Mouse (Mus musculus) C2C12 (cell line): ENCODE measurements around the gene Hist1h1d. TPM values are rescaled to one million over a fixed set of nuclear protein-coding genes. Genes with fewer than 3 reads are reported as not detected.
"Not testable (repeated sequence)": the region's sequence is repeated elsewhere in the genome, so short reads cannot be mapped to it uniquely, and the experiment has no call there.

ENCODE experiments used
- H3K27me3 ChIP-seq: one replicate; pipeline ENCODE4 v1.6.1; 2011; ENCODE audit not compliant: control insufficient read depth, insufficient read depth, insufficient read length
- H3K36me3 ChIP-seq: one replicate; pipeline ENCODE4 v1.6.1; 2011; ENCODE audit not compliant: control insufficient read depth, insufficient read depth
- H3K4me3 ChIP-seq: one replicate; pipeline ENCODE4 v1.5.1; 2011; ENCODE audit warnings: mild to moderate bottlenecking, control low read depth; ENCODE audit not compliant: poor library complexity, insufficient read depth, severe bottlenecking
- H3K79me2 ChIP-seq: one replicate; pipeline ENCODE4 v1.6.1; 2011; ENCODE audit not compliant: control insufficient read depth, insufficient read depth
- H3K79me3 ChIP-seq: one replicate; pipeline ENCODE4 v1.6.1; 2011; ENCODE audit warnings: low read depth, control low read depth
- H3ac ChIP-seq: one replicate; pipeline ENCODE3; 2011; ENCODE audit warnings: low read depth; ENCODE audit not compliant: control insufficient read depth, insufficient read length
- CEBPB ChIP-seq: IDR thresholded peaks from one replicate; pipeline ENCODE4 v1.6.1; 2011; ENCODE audit warnings: low read depth, mild to moderate bottlenecking, control low read depth, moderate library complexity
- CTCF ChIP-seq: IDR thresholded peaks from one replicate; pipeline ENCODE4 v1.5.1; 2011; ENCODE audit not compliant: control insufficient read depth, insufficient read depth, insufficient read length
- FOSL1 ChIP-seq: IDR thresholded peaks from one replicate; pipeline ENCODE4 v1.8.0; 2011; ENCODE audit warnings: mild to moderate bottlenecking, low read length; ENCODE audit not compliant: poor library complexity, insufficient read depth, severe bottlenecking
- MAX ChIP-seq: IDR thresholded peaks from one replicate; pipeline ENCODE4 v1.6.1; 2011; ENCODE audit warnings: mild to moderate bottlenecking, control low read depth
- MYOD1 ChIP-seq: IDR thresholded peaks from one replicate; pipeline ENCODE4 v1.6.1; 2011; ENCODE audit warnings: low read depth; ENCODE audit not compliant: control insufficient read depth, insufficient read length
- MYOG ChIP-seq: IDR thresholded peaks from one replicate; pipeline ENCODE4 v1.6.1; 2011; ENCODE audit not compliant: control insufficient read depth, insufficient read length; ENCODE audit errors: extremely low read depth
- USF1 ChIP-seq: IDR thresholded peaks from one replicate; pipeline ENCODE4 v1.6.1; 2011; ENCODE audit warnings: low read depth, mild to moderate bottlenecking, control low read depth, moderate library complexity
- polyA plus RNA-seq: library from polyadenylated mRNA; unstranded; fragments of >200 nt; fragmentation: generic; extraction: Trizol; gene quantifications from one replicate; pipeline ENCODE4 v1.2.1, GENCODE M21; 2012; ENCODE audit warnings: missing spikeins

Gene Hist1h1d
- polyA plus RNA-seq, 1 experiment = 0.25 TPM

DNA sequence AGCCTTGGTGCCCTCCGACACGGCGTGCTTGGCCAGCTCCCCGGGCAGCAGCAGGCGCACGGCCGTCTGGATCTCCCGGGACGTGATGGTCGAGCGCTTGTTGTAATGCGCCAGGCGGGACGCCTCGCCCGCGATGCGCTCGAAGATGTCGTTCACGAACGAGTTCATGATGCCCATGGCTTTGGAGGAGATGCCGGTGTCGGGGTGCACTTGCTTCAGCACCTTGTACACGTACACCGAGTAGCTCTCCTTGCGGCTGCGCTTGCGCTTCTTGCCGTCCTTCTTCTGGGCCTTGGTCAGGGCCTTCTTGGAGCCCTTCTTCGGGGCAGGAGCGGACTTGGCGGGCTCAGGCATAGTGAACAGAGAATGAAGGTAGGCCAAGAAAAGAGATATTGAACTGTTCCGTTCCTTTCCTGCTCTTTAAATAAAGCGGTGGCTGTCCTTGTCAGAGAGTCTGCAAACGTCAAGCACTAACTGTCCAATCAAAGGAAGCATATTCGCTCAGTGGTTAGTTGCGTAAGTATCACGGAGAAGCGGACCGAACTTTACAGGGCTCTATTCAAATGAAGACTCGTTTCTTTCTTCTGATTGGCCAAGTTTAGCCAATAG lies 10.0 kb upstream of the Hist1h1d start, which contains the start of gene Hist1h2bh:
Gene Hist1h2bh, minus strand, starts transcription at position 394 of the 609 bp plus-strand sequence.
- H3K79me3 ChIP-seq, H3K27me3 ChIP-seq, H3K36me3 ChIP-seq, H3K79me2 ChIP-seq: not testable (repeated sequence)
- Histone ChIP-seq H3ac (peak within 1 kb of the TSS; percentile 65), H3K4me3 (peak within 1 kb of the TSS; percentile 30)
- peak; percentile 97 for TF ChIP-seq CEBPB

DNA sequence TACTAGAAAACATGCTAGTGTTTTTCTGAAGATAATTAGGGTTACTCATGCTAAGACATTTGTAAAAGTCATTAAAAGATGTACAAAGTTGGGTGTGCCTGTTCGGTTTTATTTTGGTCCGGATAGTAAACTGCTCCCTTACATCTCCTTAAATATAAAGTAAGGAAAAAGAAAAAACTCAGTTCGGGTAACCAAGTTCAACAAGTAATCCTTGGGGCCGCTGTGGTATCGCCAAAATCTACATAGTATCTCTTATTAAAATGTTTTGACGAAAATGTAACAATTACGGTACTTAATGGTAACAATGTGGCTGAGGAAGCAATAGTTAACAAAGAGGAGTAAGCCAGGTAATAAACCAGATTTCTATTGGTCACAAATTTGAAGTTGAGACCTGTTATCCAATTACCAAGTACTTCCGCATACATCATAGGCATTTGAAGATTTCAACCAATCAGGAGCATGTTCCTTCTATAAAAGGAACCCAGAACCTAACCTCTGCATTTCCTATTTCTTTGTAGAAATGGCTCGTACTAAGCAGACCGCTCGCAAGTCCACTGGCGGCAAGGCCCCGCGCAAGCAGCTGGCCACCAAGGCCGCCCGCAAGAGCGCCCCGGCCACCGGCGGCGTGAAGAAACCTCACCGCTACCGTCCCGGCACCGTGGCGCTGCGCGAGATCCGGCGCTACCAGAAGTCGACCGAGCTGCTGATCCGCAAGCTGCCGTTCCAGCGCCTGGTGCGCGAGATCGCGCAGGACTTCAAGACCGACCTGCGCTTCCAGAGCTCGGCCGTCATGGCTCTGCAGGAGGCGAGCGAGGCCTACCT lies 8.9 kb upstream of the Hist1h1d start, which contains the start of gene Hist1h3f:
Gene Hist1h3f, plus strand, starts transcription at position 88 of the 822 bp plus-strand sequence.
- Histone ChIP-seq H3K4me3 (peak within 1 kb of the TSS; percentile 30), H3K79me2 (no peaks in the 10 kb centered on the region), H3K79me3 (no peaks in the 10 kb centered on the region), H3K27me3 (no peaks in the 10 kb centered on the region), H3K36me3 (no peaks in the 10 kb centered on the region), H3ac (peak within 1 kb of the TSS; percentile 65)
- TF ChIP-seq CEBPB (no peak), MYOD1 (no peak), USF1 (no peak), MYOG (no peak), CTCF (no peak), MAX (no peak), FOSL1 (no peak)

DNA sequence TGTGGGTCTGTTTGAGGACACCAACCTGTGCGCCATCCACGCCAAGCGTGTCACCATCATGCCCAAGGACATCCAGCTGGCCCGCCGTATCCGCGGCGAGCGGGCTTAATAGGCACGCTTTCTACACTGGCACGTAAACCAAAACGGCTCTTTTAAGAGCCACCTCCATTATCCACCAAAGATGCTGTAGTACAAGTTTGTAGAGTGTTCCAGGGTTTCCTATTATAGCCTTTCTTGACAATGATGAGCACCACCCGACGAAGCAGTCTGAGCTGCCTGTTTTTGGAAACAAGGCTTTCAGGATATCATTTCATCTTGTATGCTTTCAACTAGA lies 8.3 kb upstream of the Hist1h1d start:
- H3K79me2 ChIP-seq, H3ac ChIP-seq, H3K79me3 ChIP-seq, H3K36me3 ChIP-seq, H3K4me3 ChIP-seq, H3K27me3 ChIP-seq: not testable (repeated sequence)

DNA sequence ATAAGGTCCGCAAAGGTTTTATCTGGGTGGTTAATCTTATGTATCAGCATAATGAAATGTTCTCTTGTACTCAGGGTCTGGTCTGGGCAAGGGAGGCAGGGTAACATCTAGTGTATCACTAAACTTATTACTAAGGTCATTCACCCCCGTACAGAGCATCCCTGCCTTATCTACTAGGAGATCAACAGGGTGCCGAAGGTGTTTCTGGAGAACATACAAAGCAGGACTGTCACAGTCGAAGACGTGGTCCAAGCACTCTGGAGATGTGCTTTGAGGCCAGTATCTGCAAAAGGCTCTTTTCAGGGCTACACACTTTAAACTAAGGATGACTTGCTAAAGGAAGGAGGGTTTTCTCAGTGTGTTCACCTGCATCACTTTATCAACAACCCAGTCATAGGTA lies 6.4 kb upstream of the Hist1h1d start:
- Histone ChIP-seq H3K79me2 (no peaks in the 10 kb centered on the region), H3K27me3 (no peaks in the 10 kb centered on the region), H3K79me3 (no peaks in the 10 kb centered on the region), H3K4me3 (no peak overlapping the region), H3ac (no peak overlapping the region), H3K36me3 (no peaks in the 10 kb centered on the region)
- TF ChIP-seq MYOG (no peak), MAX (no peak), USF1 (no peak), CTCF (no peak), FOSL1 (no peak), MYOD1 (no peak), CEBPB (no peak)

DNA sequence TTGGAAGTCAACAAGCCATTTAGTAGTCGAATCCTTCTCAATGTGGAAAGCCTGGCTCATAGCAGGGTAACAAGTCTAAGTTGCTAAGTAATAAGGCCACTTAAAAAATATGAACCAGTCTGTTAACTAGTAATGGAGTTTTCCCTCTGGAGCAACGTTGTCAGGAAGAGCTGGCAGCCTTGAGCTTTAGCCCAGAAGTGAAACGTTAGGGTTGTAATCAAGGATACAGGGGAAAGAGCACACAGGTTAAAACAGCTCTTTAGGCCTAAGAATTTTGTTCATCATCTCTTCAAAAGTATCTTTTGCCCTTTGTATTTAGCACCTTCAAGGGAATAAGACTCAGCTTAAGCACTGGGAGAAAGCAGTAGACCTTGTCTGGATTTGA lies 2.3 kb upstream of the Hist1h1d start:
- H3K36me3 ChIP-seq = no peaks in the 10 kb centered on the region
- no peaks in the 10 kb centered on the region for H3K79me3 ChIP-seq
- no peaks in the 10 kb centered on the region for H3K27me3 ChIP-seq
- H3ac ChIP-seq = peak overlapping the region; percentile 48
- TF ChIP-seq MYOD1 (no peak), MYOG (no peak), CTCF (no peak), USF1 (no peak), CEBPB (no peak), FOSL1 (no peak), MAX (no peak)
- H3K4me3 ChIP-seq = peak overlapping the region; percentile 7
- H3K79me2 ChIP-seq = no peaks in the 10 kb centered on the region

DNA sequence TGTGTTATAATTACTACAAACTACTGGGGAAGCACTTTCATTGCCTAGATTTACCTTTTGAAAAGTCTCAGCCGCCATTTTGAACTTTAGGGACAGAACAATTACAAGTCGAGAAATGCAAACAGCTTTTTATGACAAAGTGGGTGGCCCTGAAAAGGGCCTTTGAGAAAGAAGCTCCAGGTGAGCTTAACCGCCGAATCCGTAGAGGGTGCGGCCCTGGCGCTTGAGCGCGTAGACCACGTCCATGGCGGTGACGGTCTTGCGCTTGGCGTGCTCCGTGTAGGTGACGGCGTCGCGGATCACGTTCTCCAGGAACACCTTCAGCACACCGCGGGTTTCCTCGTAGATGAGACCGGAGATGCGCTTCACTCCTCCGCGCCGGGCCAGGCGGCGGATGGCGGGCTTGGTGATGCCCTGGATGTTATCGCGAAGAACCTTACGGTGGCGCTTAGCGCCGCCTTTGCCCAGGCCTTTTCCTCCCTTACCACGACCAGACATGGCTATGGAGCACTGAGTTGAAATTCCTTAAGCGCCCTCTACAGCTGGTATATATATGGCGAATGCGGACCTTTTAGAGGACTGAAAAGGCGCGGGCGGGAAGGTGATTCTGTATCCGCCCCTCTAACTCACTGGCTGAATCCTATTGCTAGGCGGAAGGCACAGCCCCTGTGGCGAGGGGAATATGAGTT lies 1.8 kb upstream of the Hist1h1d start, which contains the start of gene Hist1h4f:
Gene Hist1h4f, minus strand, starts transcription at position 503 of the 689 bp plus-strand sequence.
- not testable (repeated sequence) for H3K79me3 ChIP-seq, H3K36me3 ChIP-seq, H3K27me3 ChIP-seq, H3K79me2 ChIP-seq
- Histone ChIP-seq H3ac (peak within 1 kb of the TSS; percentile 48), H3K4me3 (peak within 1 kb of the TSS; percentile 7)
- TF ChIP-seq CEBPB = peak; percentile 30
